Mouse (Mus musculus): Measurements from ENCODE around the gene Rfx1.

- TF ChIP-seq CTCF (IDR thresholded peaks at IDR 0.05; ENCODE audit: borderline replicate concordance, insufficient read depth, low read depth, low read length): no peak
- no peak for TF ChIP-seq POLR2A (IDR thresholded peaks at IDR 0.05; ENCODE audit: borderline replicate concordance, insufficient read depth, low read length)
Measured at GRCm38 (mm10) chr8:84069169-84069568, 2.5 kb downstream of the Rfx1 start.
